In genomic region chr15:70834903-70835302, GRCm38 (mm10) we compare ENCODE assay signal across 18 mouse cellular contexts.
"Had no signal": no experiment of that assay in that cellular context is flagged by ENCODE, and none has a peak within 500 bp of the region (broad histone marks: within the 10 kb centered on the region; RNA-seq: fewer than 3 reads in every experiment).

No protein-coding gene starts in this region.

- H3K27me3 ChIP-seq: liver, embryonic 15.5 days; lung, embryonic 15.5 days; megakaryocyte, embryonic 14.5 days; midbrain, embryonic 13.5 days; midbrain, embryonic 15.5 days; neural tube, embryonic 12.5 days; stomach, embryonic 15.5 days had no signal

- H3K4me2 ChIP-seq: liver, embryonic 15.5 days; lung, embryonic 15.5 days; midbrain, embryonic 11.5 days; midbrain, embryonic 13.5 days; midbrain, embryonic 15.5 days; neural tube, embryonic 12.5 days; stomach, embryonic 15.5 days had no signal

- H3K9me3 ChIP-seq: liver, embryonic 15.5 days; lung, embryonic 15.5 days; midbrain, embryonic 13.5 days; midbrain, embryonic 15.5 days; neural tube, embryonic 12.5 days; stomach, embryonic 15.5 days had no signal

- H3K9ac ChIP-seq: liver, embryonic 15.5 days; liver, postnatal 0 days; lung, embryonic 15.5 days; midbrain, embryonic 13.5 days; midbrain, embryonic 15.5 days; neural tube, embryonic 12.5 days; stomach, embryonic 15.5 days had no signal

- H3K36me3 ChIP-seq: liver, embryonic 15.5 days; lung, embryonic 15.5 days; midbrain, embryonic 13.5 days; midbrain, embryonic 15.5 days; neural tube, embryonic 12.5 days; stomach, embryonic 15.5 days had no signal

- H3K4me1 ChIP-seq: liver, embryonic 15.5 days; lung, embryonic 15.5 days; megakaryocyte, embryonic 14.5 days; midbrain, embryonic 13.5 days; midbrain, embryonic 15.5 days; neural tube, embryonic 12.5 days; stomach, embryonic 15.5 days had no signal

- H3K4me3 ChIP-seq: liver, embryonic 15.5 days; lung, embryonic 15.5 days; megakaryocyte, embryonic 14.5 days; midbrain, embryonic 13.5 days; midbrain, embryonic 15.5 days; neural tube, embryonic 12.5 days; stomach, embryonic 15.5 days had no signal

- ATAC-seq: liver, postnatal 0 days; lung, postnatal 0 days; midbrain, embryonic 13.5 days; midbrain, embryonic 15.5 days had no signal

- DNase-seq: liver, postnatal 0 days; lung, adult 2 months; lung, postnatal 14 days; lung, postnatal 36 days; thymus, adult 18-20 months; thymus, postnatal 14 days; thymus, postnatal 36 days had no signal

- H3K27ac ChIP-seq: liver, embryonic 15.5 days; lung, embryonic 15.5 days; macrophage; midbrain, embryonic 13.5 days; midbrain, embryonic 15.5 days; neural tube, embryonic 12.5 days; stomach, embryonic 15.5 days; stomach, postnatal 0 days had no signal
